Mouse (Mus musculus): ENCODE data around the gene Lect2. TPM values are rescaled to one million over a fixed set of nuclear protein-coding genes. Genes with fewer than 3 reads are reported as not detected.

The Lect2 gene
- polyA plus RNA-seq (2014; fragmentation: Nextera tagmentation; extraction: Ambion mirVana), result not detected in 2 replicates

DNA sequence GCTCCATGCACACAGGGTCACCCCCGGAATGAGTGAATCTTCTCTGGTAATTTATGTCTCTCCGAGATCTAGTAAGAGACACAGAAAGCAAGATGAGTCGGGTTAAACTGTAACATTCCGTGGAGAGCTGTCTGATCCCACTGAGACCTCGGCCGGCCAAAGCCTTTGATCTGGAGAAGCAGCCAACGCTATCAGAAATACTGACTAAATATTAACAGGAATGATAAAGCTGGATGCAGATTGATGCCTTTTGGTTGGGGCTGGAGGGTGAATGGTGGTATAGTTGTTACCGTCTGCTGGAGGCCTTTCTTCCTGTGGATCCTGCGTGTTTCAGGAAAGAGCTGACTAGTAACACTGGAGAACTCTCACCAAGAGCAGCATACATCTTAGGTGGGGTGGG, at the start of gene Lect2:
Lect2 (minus strand) TSS at position 102 of the 400 bp plus-strand sequence.
- no peaks in the 10 kb centered on the region for H3K36me3 ChIP-seq (ENCODE audit: control insufficient read depth, insufficient read depth, low read length)
- H3K27ac ChIP-seq (ENCODE audit: low read depth, low read length), result no peak within 1 kb of the TSS
- ATAC-seq (replicated peaks; ENCODE audit: low FRiP score), result no peak
- H3K27me3 ChIP-seq (ENCODE audit: control insufficient read depth, insufficient read depth, low read length), result no peaks in the 10 kb centered on the region
- DNase-seq (ENCODE audit: low spot score), result no peak
- no peaks in the 10 kb centered on the region for H3K4me1 ChIP-seq (replicated peaks; ENCODE audit: control insufficient read depth, insufficient read depth, low read length)
- no peaks in the 10 kb centered on the region for H3K9me3 ChIP-seq (ENCODE audit: control insufficient read depth, low read length)
- H3K4me3 ChIP-seq (ENCODE audit: low read depth, low read length), result no peak within 1 kb of the TSS
- H3K4me2 ChIP-seq (ENCODE audit: low read depth, low read length, severe bottlenecking), result no peak within 1 kb of the TSS
- WGBS, result 88% methylated on average over 9 of the region's 9 CpGs
- no peak within 1 kb of the TSS for H3K9ac ChIP-seq (ENCODE audit: low read length)

GRCm38 (mm10) chr13:56597296-56597695, 49.0 kb upstream of the Lect2 start:
- no peak overlapping the region for H3K27ac ChIP-seq (ENCODE audit: low read depth, low read length)
- ATAC-seq (replicated peaks; ENCODE audit: low FRiP score) (no peak), DNase-seq (ENCODE audit: low spot score) (no peak)
- no peaks in the 10 kb centered on the region for H3K27me3 ChIP-seq (ENCODE audit: control insufficient read depth, insufficient read depth, low read length)
- 61% methylated on average over 4 of the region's 4 CpGs for WGBS
- no peaks in the 10 kb centered on the region; the same call in 1 of the 2 replicates for H3K36me3 ChIP-seq (ENCODE audit: control insufficient read depth, insufficient read depth, low read length)
- H3K4me1 ChIP-seq (replicated peaks; ENCODE audit: control insufficient read depth, insufficient read depth, low read length), result no peaks in the 10 kb centered on the region
- no peak overlapping the region for H3K4me3 ChIP-seq (ENCODE audit: low read depth, low read length)
- no peak overlapping the region for H3K4me2 ChIP-seq (ENCODE audit: low read depth, low read length, severe bottlenecking)
- no peaks in the 10 kb centered on the region for H3K9me3 ChIP-seq (ENCODE audit: control insufficient read depth, low read length)
- no peak overlapping the region for H3K9ac ChIP-seq (ENCODE audit: low read length)

- WGBS, result 74% methylated on average over 8 of the region's 8 CpGs
- Histone ChIP-seq H3K4me3 (ENCODE audit: low read depth, low read length) (no peak overlapping the region), H3K27me3 (ENCODE audit: control insufficient read depth, insufficient read depth, low read length) (no peaks in the 10 kb centered on the region), H3K4me2 (ENCODE audit: low read depth, low read length, severe bottlenecking) (no peak overlapping the region), H3K9me3 (ENCODE audit: control insufficient read depth, low read length) (no peaks in the 10 kb centered on the region), H3K4me1 (replicated peaks; ENCODE audit: control insufficient read depth, insufficient read depth, low read length) (no peaks in the 10 kb centered on the region), H3K9ac (ENCODE audit: low read length) (no peak overlapping the region), H3K36me3 (ENCODE audit: control insufficient read depth, insufficient read depth, low read length) (no peaks in the 10 kb centered on the region; the same call in 1 of the 2 replicates), H3K27ac (ENCODE audit: low read depth, low read length) (no peak overlapping the region)
- DNase-seq (ENCODE audit: low spot score) (no peak), ATAC-seq (replicated peaks; ENCODE audit: low FRiP score) (no peak)
Observed at GRCm38 (mm10) chr13:56595246-56595645, 46.9 kb upstream of the Lect2 start.

DNA sequence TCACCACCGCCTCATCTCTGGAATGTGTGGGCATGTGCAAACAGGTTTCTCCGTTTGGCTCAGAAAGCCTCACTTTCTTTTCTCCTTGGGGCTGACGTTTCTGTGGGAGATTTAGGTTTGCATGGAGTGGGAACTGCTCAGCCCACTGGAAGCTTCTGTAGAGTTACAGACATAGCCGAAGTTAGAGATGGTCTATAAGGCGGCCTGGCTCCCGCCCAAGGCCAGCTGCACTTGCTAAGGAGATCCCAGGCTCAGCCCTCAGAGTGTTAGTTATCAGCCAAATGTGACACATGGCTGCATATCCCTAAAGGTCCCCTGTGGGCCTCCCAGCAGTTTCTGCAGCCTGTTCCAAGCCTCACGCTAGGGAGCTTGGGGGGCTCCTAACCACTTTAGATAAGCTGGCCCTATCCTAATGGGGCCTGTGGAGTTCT, 45.7 kb upstream of the Lect2 start:
- Histone ChIP-seq H3K27ac (ENCODE audit: low read depth, low read length) (no peak overlapping the region), H3K36me3 (ENCODE audit: control insufficient read depth, insufficient read depth, low read length) (no peaks in the 10 kb centered on the region; the same call in 1 of the 2 replicates), H3K4me3 (ENCODE audit: low read depth, low read length) (no peak overlapping the region), H3K9ac (ENCODE audit: low read length) (no peak overlapping the region), H3K4me2 (ENCODE audit: low read depth, low read length, severe bottlenecking) (no peak overlapping the region), H3K27me3 (ENCODE audit: control insufficient read depth, insufficient read depth, low read length) (no peaks in the 10 kb centered on the region), H3K9me3 (ENCODE audit: control insufficient read depth, low read length) (no peaks in the 10 kb centered on the region), H3K4me1 (replicated peaks; ENCODE audit: control insufficient read depth, insufficient read depth, low read length) (no peaks in the 10 kb centered on the region)
- WGBS, result 91% methylated on average over 7 of the region's 7 CpGs
- DNase-seq (ENCODE audit: low spot score) (no peak), ATAC-seq (replicated peaks; ENCODE audit: low FRiP score) (no peak)

DNA sequence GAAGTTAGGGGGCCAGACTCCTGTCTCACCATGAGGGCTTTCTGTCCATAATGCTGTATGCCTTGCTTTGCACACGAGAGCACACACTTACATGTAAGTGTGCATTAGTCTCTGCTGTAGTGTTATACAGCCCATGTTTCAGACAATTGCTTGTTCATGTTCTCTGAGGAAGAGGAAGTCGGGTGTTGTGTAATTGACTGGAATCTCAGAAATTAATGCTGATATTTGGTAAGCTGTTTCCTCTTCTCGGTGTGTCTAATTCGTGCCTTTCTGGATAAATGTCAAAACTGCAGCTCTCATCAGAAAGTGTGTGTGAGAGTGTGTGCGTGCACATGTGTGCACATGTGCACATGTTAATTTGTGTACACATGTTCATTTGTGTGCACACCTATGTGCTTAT, 44.9 kb upstream of the Lect2 start:
- Histone ChIP-seq H3K4me3 (ENCODE audit: low read depth, low read length) (no peak overlapping the region), H3K9ac (ENCODE audit: low read length) (no peak overlapping the region), H3K36me3 (ENCODE audit: control insufficient read depth, insufficient read depth, low read length) (no peaks in the 10 kb centered on the region; the same call in 1 of the 2 replicates), H3K4me2 (ENCODE audit: low read depth, low read length, severe bottlenecking) (no peak overlapping the region), H3K27me3 (ENCODE audit: control insufficient read depth, insufficient read depth, low read length) (no peaks in the 10 kb centered on the region), H3K27ac (ENCODE audit: low read depth, low read length) (no peak overlapping the region), H3K9me3 (ENCODE audit: control insufficient read depth, low read length) (no peaks in the 10 kb centered on the region), H3K4me1 (replicated peaks; ENCODE audit: control insufficient read depth, insufficient read depth, low read length) (no peaks in the 10 kb centered on the region)
- DNase-seq (ENCODE audit: low spot score), result no peak
- ATAC-seq (replicated peaks; ENCODE audit: low FRiP score), result no peak
- WGBS, result 92% methylated on average over 5 of the region's 5 CpGs

DNA sequence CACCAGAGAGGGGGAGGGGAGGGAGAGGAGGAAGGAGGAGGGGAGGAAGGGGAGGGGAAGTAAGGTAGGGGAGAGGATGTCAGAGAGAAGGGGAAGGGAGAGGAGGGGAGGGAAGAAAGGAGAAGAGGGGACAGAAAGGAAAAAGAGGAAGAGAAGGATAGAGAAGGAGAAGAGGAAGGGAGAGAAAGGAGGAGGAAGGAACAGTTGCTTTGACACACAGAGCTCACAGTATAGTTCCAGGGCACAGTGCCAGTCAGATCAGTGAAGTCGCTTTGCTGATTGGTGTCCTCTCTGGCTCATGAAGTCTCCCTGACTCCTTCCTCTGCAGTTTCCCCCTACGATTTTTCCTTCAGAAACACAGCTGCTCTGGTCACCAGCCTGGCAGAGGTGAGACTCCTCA, 43.6 kb upstream of the Lect2 start:
- ATAC-seq (replicated peaks; ENCODE audit: low FRiP score), result no peak
- Histone ChIP-seq H3K9me3 (ENCODE audit: control insufficient read depth, low read length) (no peaks in the 10 kb centered on the region), H3K36me3 (ENCODE audit: control insufficient read depth, insufficient read depth, low read length) (no peaks in the 10 kb centered on the region; the same call in 1 of the 2 replicates), H3K27me3 (ENCODE audit: control insufficient read depth, insufficient read depth, low read length) (no peaks in the 10 kb centered on the region), H3K4me1 (replicated peaks; ENCODE audit: control insufficient read depth, insufficient read depth, low read length) (no peaks in the 10 kb centered on the region), H3K4me2 (ENCODE audit: low read depth, low read length, severe bottlenecking) (no peak overlapping the region), H3K4me3 (ENCODE audit: low read depth, low read length) (no peak overlapping the region), H3K9ac (ENCODE audit: low read length) (no peak overlapping the region), H3K27ac (ENCODE audit: low read depth, low read length) (no peak overlapping the region)
- DNase-seq (ENCODE audit: low spot score), result no peak
- 80% methylated on average over 2 of the region's 2 CpGs for WGBS

DNA sequence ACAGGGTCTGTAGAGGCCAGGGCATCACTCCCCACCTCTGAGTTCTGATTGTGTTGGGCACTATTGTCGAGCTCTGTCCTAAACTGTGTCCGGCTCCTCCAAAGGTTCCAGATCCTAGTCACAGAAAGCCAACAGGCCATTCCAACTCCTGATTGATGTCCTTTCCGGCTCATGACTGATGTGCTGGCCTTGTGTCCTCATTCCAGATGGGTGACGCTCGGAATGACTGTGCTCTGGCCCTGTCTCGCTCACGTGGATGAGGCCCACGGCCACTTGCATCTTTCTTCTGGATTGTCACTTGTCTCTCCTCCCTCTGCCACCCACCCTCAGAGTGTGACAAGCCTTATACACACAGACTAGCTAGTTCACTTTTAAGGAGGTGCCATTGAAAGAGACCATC, 42.9 kb upstream of the Lect2 start:
- Histone ChIP-seq H3K9me3 (ENCODE audit: control insufficient read depth, low read length) (no peaks in the 10 kb centered on the region), H3K9ac (ENCODE audit: low read length) (no peak overlapping the region), H3K27ac (ENCODE audit: low read depth, low read length) (no peak overlapping the region), H3K4me3 (ENCODE audit: low read depth, low read length) (no peak overlapping the region), H3K4me1 (replicated peaks; ENCODE audit: control insufficient read depth, insufficient read depth, low read length) (no peaks in the 10 kb centered on the region), H3K4me2 (ENCODE audit: low read depth, low read length, severe bottlenecking) (no peak overlapping the region), H3K27me3 (ENCODE audit: control insufficient read depth, insufficient read depth, low read length) (no peaks in the 10 kb centered on the region), H3K36me3 (ENCODE audit: control insufficient read depth, insufficient read depth, low read length) (no peaks in the 10 kb centered on the region; the same call in 1 of the 2 replicates)
- 92% methylated on average over 8 of the region's 8 CpGs for WGBS
- DNase-seq (ENCODE audit: low spot score) (no peak), ATAC-seq (replicated peaks; ENCODE audit: low FRiP score) (no peak)

- Histone ChIP-seq H3K36me3 (ENCODE audit: control insufficient read depth, insufficient read depth, low read length) (no peaks in the 10 kb centered on the region; the same call in 1 of the 2 replicates), H3K4me1 (replicated peaks; ENCODE audit: control insufficient read depth, insufficient read depth, low read length) (no peaks in the 10 kb centered on the region), H3K9me3 (ENCODE audit: control insufficient read depth, low read length) (no peaks in the 10 kb centered on the region), H3K4me3 (ENCODE audit: low read depth, low read length) (no peak overlapping the region), H3K9ac (ENCODE audit: low read length) (no peak overlapping the region), H3K27me3 (ENCODE audit: control insufficient read depth, insufficient read depth, low read length) (no peaks in the 10 kb centered on the region), H3K27ac (ENCODE audit: low read depth, low read length) (no peak overlapping the region), H3K4me2 (ENCODE audit: low read depth, low read length, severe bottlenecking) (no peak overlapping the region)
- no peak for DNase-seq (ENCODE audit: low spot score)
- 85% methylated on average over 5 of the region's 5 CpGs for WGBS
- ATAC-seq (replicated peaks; ENCODE audit: low FRiP score), result no peak
Observed at GRCm38 (mm10) chr13:56590202-56590601, 41.9 kb upstream of the Lect2 start.

DNA sequence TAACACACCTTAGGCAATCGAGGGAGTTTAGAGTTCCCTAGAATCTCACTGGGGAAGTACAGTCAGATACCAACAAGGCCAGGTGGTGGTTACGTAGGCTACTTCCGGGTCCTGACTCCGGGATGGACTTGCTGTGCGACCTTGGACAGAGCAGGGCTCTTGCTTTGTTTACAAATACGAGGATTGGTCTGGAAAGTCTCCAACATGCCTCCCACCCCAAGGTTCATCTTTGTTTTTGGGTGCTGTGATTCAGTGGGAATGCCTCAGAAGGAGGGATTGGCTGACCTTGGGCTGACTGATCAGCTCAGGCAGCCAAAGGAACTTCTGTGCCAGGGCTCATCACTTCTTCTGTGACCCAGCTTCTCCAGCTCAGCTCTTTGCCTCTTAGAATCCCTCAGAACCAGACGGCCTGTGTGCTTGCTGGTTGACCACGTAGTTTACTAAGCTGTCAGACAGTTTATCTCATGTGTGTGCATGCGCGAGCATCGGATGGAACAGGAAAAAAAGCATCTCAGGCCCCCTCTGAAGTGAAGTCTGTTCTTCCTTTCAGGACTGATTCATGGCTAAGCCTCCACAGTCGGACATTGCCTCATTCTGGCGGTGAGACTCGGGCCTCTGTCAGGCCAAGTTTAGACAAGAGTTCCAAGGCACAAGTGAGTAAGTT, 40.3 kb upstream of the Lect2 start:
- H3K4me3 ChIP-seq (ENCODE audit: low read depth, low read length), result no peak overlapping the region
- no peaks in the 10 kb centered on the region for H3K9me3 ChIP-seq (ENCODE audit: control insufficient read depth, low read length)
- no peak for DNase-seq (ENCODE audit: low spot score)
- no peaks in the 10 kb centered on the region for H3K36me3 ChIP-seq (ENCODE audit: control insufficient read depth, insufficient read depth, low read length)
- no peaks in the 10 kb centered on the region for H3K4me1 ChIP-seq (replicated peaks; ENCODE audit: control insufficient read depth, insufficient read depth, low read length)
- no peak for ATAC-seq (replicated peaks; ENCODE audit: low FRiP score)
- no peak overlapping the region for H3K4me2 ChIP-seq (ENCODE audit: low read depth, low read length, severe bottlenecking)
- no peak overlapping the region for H3K27ac ChIP-seq (ENCODE audit: low read depth, low read length)
- no peak overlapping the region for H3K9ac ChIP-seq (ENCODE audit: low read length)
- H3K27me3 ChIP-seq (ENCODE audit: control insufficient read depth, insufficient read depth, low read length), result no peaks in the 10 kb centered on the region
- 85% methylated on average over 14 of the region's 14 CpGs for WGBS

Measured in forebrain, embryonic 11.5 days (tissue).